Mouse (Mus musculus) T-helper 17 cell (primary cell): ENCODE measurements around the gene Cd247.
"Not testable (repeated sequence)": the region's sequence is repeated elsewhere in the genome, so short reads cannot be mapped to it uniquely, and the experiment has no call there.

Source experiments
- in situ Hi-C, 2 experiments: fragments of 300-600 bp; cut with MboI, MseI; formaldehyde crosslinking; loops; 1 replicate in 1 of 2; 2 replicates in 1 of 2; pipeline ENCODE4 v1.15.1; 2025; ENCODE audit warnings: high pct_unique_total_duplicates in 2 of 2

Gene Cd247

DNA sequence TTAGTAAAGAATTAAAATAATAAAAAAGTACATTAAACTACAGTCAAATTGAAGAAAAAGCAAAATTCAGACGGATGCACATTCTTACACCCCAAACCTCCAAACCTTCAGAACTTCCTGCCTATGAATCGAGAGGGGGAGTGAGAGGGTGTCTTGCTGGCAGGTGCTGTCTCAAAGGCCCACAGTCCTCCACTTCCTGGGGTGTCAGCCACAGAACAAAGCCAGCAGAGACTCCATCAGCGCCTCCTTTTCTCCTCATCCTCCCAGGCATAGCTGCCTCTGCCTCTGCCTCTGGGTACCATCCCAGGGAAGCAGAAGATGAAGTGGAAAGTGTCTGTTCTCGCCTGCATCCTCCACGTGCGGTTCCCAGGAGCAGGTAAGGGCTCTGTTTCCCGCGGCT lies at the start of gene Cd247:
Gene Cd247 (plus strand): TSS at position 171 of the 400 bp plus-strand sequence.
- in situ Hi-C loops = loop anchor here in 1 of 2 experiments (25.0 kb wide), 1 partner anchor 599 kb away; the partner anchor contains the start of gene Tada1

DNA sequence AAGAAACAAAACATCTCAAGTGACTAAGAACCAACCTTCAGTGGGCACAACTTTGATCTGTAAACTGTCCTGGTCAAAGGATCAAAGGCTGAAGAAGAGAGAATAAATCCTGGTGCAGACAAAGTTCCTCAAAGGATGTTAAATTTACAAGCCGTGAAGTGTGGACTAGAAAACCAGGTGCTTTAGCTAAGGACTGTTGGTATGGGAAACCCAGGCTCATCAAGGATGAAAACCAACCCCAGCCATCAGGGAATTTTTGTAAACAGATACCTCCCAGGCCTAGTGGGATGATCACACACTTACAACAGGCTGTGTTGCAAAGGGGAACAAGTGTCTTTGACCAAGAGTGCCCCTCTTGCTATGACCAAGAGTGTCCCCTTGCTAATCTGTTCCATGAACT lies 49.5 kb upstream of the Cd247 start:
- in situ Hi-C loops = loop anchor here (5.0 kb wide), 2 partner anchors 77 to 157 kb away; no protein-coding TSS in a partner anchor

DNA sequence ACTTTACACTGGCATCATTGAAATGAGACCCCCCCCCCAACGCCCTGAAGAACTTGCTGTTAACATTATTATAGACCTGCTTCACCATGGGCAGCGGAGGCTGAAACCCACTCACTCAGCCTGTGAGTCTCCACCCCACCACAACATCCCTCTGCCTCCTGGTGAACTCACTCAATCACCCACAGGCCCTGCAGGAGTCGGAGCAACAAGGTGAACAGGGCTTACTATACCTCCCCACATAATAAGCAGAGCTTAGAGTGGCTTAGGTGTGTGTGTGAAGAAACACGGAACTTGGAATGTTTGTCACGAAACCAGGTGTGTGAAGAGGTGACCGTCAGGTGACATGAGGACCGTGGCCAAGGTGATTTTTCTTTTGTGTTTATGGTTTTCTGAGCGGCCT lies 46.5 kb upstream of the Cd247 start:
- in situ Hi-C loops = no loop called here

DNA sequence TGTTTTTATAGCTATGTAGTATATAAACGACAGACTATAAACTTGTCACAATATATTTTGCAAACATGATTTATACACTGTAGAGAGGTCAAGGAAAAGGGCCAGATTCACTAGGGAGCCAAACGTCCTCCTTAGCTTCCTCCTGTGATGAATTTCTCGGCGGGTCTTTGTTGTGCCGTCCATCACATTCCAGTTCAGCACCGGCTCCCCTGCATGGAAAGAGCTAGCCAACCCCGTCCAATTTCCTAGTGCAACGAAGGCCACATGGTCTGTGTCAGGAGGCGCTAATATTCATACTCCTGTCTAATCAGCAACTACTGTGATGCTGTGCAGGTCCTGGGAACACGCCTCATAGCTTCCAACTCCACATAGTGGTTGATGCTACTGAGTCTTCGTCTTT lies 40.4 kb upstream of the Cd247 start:
- in situ Hi-C loops = no loop called here

GRCm38 (mm10) chr1:165751142-165751541 lies 37.3 kb upstream of the Cd247 start:
- in situ Hi-C loops = loop anchor here in 1 of 2 experiments (10.0 kb wide), 1 partner anchor 1806 kb away; no protein-coding TSS in a partner anchor

DNA sequence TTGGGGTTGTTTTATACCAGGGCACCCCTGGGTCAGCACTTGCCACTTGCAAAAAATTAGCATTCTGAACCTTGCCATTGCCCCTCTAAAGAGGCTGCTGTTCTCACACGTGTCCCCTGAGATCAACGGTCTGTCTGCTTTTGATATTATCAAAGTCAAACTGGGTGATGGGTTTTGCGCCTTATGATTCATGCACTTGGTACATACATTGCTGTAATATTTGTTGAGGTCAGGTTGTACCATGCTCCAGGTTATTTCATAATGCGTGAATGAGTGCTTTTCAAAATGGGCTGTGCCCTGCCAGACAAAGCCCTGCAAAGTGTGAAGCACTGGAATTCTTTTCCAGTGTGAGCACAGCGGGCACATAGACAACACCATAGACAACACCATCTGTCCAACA lies 36.6 kb upstream of the Cd247 start:
- in situ Hi-C loops = loop anchor here in 1 of 2 experiments (10.0 kb wide), 1 partner anchor 1807 kb away; no protein-coding TSS in a partner anchor

- in situ Hi-C loops = loop anchor here in 1 of 2 experiments (10.0 kb wide), 1 partner anchor 1809 kb away; no protein-coding TSS in a partner anchor
Observed at GRCm38 (mm10) chr1:165754205-165754604, 34.3 kb upstream of the Cd247 start.

- in situ Hi-C loops = loop anchor here in 1 of 2 experiments (10.0 kb wide), 1 partner anchor 1810 kb away; no protein-coding TSS in a partner anchor
Observed at GRCm38 (mm10) chr1:165755194-165755593, 33.3 kb upstream of the Cd247 start.

DNA sequence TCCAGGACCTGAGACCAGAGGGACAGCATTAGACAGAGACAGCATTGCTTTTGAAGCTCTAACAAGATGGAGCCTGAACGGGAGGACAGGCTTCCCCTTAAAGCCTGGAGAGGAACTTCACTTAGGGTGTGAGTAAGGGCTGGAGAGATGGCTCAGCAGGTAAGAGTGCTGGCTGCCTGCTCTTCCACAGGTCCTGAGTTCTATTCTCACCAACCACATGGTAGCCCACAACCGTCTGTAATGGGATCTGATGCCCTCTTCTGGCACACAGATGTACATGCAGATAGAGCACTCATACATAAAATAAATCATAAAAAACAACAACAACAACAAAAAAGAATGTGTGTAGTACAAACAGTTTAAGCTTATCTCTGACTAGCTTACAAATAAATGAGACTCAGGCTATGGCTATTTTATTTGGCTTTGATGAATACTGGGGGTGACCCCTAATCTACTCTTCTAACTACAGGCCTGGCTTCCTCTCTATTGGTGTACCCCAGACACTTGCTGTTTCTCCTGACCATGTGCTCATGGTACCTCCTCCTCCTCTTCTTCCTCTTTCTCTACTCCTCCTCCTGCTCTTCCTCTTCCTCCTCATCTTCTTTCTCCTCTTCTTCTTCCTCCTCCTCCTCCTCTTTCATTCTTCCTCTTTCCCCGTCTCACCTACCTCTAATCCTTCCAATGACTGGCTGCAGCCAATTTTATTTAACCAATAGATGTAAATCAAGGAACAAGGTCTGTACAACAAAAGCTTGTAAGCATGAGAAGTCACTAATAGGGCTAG lies 26.8 kb upstream of the Cd247 start:
- in situ Hi-C loops = no loop called here

DNA sequence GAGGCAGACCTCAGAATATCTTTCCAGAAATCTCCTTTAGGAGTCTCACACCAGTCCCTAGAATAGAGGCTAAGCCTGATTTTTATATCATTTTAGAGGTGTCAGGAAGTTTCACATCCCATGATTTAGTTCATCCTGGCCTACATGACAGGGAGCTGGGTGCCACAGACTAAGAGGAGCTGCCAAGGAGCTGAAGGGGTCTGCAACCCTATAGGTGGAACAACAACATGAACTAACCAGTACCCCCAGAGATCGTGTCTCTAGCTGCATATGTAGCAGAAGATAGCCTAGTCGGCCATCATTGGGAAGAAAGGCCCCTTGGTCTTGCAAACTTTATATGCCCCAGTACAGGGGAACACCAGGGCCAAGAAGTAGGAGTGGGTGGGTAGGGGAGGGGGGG lies 26.0 kb upstream of the Cd247 start:
- in situ Hi-C loops = not testable (repeated sequence)

- in situ Hi-C loops = no loop called here
Observed at GRCm38 (mm10) chr1:165762914-165763634, 25.4 kb upstream of the Cd247 start.

DNA sequence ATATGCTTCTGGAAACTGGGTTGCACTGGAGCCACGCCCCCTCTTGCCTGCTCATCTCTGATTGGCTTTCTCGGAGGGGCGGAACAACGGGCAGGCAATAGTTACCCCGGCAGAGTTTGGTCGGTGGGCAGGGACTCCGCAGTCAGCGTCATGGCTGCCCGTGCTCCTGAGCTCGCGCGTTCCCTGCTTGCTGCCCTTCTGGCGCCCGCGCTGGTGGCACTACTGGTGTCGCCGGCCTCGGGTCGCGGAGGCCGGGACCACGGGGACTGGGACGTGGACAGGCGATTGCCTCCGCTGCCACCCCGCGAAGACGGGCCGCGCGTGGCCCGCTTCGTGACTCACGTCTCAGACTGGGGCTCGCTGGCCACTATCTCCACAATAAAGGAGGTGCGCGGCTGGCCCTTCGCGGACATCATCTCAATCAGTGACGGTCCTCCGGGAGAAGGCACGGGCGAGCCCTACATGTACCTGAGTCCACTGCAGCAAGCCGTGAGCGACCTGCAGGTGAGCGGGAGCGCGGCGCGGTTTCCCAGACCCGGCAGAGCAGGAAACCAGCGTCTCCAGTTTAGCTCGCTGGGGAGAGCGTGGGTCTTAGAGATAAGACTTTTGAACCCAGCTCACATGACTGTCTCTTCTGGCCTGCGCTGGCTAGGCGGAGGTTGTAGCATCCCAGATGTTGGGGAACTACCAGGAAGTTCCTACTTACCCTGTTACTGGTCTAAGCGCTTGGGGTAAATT lies 24.7 kb upstream of the Cd247 start, which contains the start of gene Creg1:
Gene Creg1 (plus strand): TSS at position 112 of the 738 bp plus-strand sequence.
- in situ Hi-C loops = no loop called here

- in situ Hi-C loops = no loop called here
Observed at GRCm38 (mm10) chr1:165764571-165764970, 23.9 kb upstream of the Cd247 start.

DNA sequence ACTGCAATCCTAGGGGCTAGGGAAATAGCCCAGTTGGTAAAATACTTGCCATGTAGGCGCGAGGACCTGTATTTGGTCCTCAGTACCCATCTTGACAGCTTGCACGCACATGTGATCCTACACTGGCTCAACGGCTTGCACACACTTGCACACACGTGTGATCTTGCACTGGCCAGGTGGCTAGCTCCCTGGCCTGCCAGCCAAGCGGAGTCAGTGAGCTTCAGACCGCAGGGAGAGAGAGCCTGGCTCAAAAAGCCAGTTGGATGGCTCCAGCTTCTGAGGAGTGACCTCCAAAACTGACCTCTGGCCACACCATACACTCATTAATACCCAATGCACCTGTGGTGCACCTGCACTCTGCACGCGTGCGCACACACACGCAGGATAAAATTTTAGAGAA lies 23.4 kb upstream of the Cd247 start:
- in situ Hi-C loops = loop anchor here in 1 of 2 experiments (5.0 kb wide), 1 partner anchor 597 kb away; no protein-coding TSS in a partner anchor

DNA sequence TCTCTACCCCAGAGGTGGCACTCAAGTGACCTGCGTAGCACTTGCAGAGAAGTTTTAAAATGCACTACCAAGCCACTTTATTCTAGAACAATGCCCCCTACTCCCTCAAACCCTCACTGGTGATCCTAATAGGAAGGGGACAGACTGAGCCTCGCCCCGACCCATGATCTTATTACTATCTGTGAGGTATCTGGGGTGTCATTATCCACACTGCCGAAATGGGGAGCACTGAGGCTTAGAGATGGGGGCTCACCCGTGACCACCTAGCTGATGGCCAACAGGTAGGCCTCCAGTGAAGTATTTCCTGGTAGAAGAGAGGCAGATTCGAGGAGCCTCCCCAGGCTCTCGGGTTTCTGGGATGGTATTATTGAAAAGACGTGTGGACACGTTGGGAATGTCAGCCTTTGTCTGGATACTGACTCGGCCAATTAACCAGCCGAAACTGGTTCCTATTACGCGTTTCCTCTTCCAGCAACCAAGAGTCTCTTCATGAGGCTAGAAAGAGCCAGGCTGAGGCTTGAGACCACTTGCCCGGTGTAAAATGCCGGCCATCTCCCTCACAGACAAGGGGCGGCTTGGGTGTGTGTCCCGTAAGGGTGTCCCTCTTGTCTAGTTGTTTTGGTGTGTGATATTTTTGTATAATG lies 22.7 kb upstream of the Cd247 start:
- in situ Hi-C loops = loop anchor here in 1 of 2 experiments (5.0 kb wide), 1 partner anchor 597 kb away; no protein-coding TSS in a partner anchor

DNA sequence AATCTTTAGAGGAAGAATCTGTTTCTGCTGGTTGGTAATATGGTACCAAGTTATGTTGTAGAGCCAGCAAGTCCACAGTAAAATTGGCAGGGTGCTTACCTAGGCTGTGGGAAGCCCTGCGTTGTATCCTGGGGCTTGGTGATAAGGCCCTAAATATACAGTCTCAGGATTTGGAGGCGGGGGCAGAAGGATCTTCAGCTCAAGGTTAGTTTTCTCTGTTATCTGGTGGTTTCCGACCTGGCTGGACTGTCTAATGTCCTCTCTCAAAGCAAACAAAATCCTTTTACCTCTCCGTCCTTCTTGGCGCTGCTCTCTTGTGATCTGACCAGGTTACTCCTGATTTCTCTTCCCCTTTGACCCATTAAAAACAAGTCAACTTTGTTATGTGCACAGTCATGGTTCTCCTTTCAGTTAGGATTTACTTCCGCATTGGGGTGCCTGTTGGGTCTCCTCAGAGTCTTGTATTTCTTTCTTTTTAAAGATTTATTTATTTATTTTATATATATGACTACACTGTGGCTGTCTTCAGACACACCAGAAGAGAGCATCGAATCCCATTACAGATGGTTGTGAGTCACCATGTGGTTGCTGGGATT lies 22.1 kb upstream of the Cd247 start:
- in situ Hi-C loops = loop anchor here in 1 of 2 experiments (5.0 kb wide), 1 partner anchor 596 kb away; no protein-coding TSS in a partner anchor

- in situ Hi-C loops = loop anchor here in 1 of 2 experiments (5.0 kb wide), 1 partner anchor 593 kb away; no protein-coding TSS in a partner anchor
Observed at GRCm38 (mm10) chr1:165768894-165769512, 19.5 kb upstream of the Cd247 start.

DNA sequence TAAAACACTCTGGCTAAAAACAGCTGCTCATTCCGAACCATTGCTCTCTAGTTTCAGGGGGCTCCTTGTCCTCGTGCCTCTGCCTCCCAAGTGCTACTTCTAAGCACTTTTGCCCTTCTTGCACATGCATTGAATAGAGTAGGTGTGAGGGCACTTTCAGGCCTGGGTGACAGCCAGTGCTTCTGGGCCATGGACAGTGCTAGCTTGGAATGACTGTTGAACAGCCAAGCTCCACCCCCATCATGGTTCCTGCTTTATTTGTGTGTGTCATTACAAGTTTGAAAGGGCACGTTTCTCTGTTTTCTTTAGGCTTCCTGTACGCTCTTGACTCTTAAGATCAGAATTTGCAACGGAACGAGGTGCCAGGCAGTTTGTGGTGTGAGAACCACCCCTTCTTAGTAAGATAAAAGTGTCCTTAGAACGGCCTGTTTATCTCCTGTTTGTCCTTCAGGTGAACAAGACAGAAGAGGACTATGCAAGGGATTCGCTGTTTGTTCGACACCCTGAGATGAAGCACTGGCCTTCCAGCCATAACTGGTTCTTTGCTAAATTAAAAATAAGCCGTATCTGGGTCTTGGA lies 18.2 kb upstream of the Cd247 start:
- in situ Hi-C loops = loop anchor here in 1 of 2 experiments (5.0 to 10.0 kb wide), 3 partner anchors 192 to 545 kb away; no protein-coding TSS in a partner anchor

DNA sequence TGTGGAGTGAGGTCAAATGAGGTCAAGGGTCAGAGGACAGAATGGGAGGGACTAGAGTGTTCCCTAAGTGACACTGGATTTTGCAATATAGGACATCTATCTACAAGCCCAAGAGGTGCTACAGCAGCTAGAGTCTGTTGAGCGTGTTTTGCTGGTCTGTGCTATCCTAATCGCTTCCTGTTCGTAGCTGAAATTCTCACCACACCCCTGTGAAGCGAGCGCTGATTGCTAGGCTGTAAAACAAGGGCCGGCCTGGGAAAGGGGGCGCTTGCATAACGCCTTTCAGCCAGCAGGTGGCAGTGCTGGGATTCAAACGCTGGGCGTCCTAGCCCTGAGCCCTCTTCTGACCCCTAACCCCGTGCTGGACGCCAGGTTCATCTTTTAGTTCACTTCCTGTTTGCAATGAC lies 17.0 kb upstream of the Cd247 start:
- in situ Hi-C loops = loop anchor here in 1 of 2 experiments (5.0 to 10.0 kb wide), 3 partner anchors 191 to 543 kb away; no protein-coding TSS in a partner anchor
